In the genomic region with DNA sequence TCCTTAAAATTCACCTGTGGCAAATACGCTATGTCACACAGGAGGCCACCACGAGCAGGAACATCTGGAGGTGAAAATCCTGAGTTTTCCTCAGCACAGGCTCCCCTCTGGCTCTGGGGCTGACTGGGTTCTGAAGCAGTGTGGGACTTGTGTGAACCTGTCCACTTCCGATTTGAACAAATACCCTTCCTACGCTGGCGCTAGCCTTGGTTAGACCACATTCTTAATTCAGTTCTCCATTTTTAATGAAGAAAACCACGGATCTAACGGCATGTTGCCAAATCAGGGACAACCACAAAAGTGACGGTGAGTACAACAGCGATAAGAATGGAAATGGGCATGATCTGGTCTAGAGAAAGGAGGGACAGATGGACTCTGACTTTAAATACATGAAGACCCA, we compare ENCODE assay signal across 26 mouse cellular contexts.
"Had no signal": no experiment of that assay in that cellular context is flagged by ENCODE, and none has a peak within 500 bp of the region (broad histone marks: within the 10 kb centered on the region; RNA-seq: fewer than 3 reads in every experiment).

No protein-coding gene starts in this region.

- H3K9me3 ChIP-seq: heart, embryonic 13.5 days; heart, embryonic 15.5 days; hindbrain, embryonic 10.5 days; hindbrain, embryonic 12.5 days; intestine, embryonic 15.5 days; limb, embryonic 10.5 days; limb, embryonic 12.5 days; liver, embryonic 13.5 days had no signal

- H3K4me1 ChIP-seq: hindbrain, embryonic 10.5 days; hindbrain, embryonic 12.5 days; intestine, embryonic 15.5 days; limb, embryonic 10.5 days; limb, embryonic 12.5 days; liver, embryonic 13.5 days had no signal

- H3K27ac ChIP-seq: heart, adult 2 months; heart, embryonic 13.5 days; heart, embryonic 15.5 days; hindbrain, embryonic 10.5 days; hindbrain, embryonic 12.5 days; hindbrain, embryonic 14.5 days; intestine, embryonic 15.5 days; layer of hippocampus, adult 2 months; left cerebral cortex, adult 2 months; limb, embryonic 10.5 days; limb, embryonic 12.5 days; liver, embryonic 13.5 days had no signal

- H3K27me3 ChIP-seq: heart, embryonic 13.5 days; heart, embryonic 15.5 days; hindbrain, embryonic 12.5 days; intestine, embryonic 15.5 days; limb, embryonic 12.5 days; liver, embryonic 13.5 days had no signal

- H3K4me2 ChIP-seq: heart, embryonic 11.5 days; heart, embryonic 13.5 days; heart, embryonic 15.5 days; hindbrain, embryonic 12.5 days; hindbrain, embryonic 14.5 days; intestine, embryonic 15.5 days; limb, embryonic 12.5 days; liver, embryonic 11.5 days; liver, embryonic 13.5 days had no signal

- DNase-seq: gastrocnemius, postnatal 14 days; gastrocnemius, postnatal 36 days; heart, adult 2 months; heart, postnatal 4 days; kidney, adult 18-20 months; kidney, adult 8-10 months; kidney, postnatal 10 days; kidney, postnatal 25 days; kidney, postnatal 4 days; liver; liver, embryonic 13.5 days had no signal

- H3K36me3 ChIP-seq: heart, embryonic 13.5 days; heart, embryonic 15.5 days; hindbrain, embryonic 10.5 days; hindbrain, embryonic 12.5 days; intestine, embryonic 15.5 days; limb, embryonic 10.5 days; limb, embryonic 12.5 days; liver, embryonic 13.5 days had no signal

- H3K9ac ChIP-seq: heart, embryonic 13.5 days; heart, embryonic 15.5 days; hindbrain, embryonic 12.5 days; hindbrain, embryonic 14.5 days; intestine, embryonic 15.5 days; limb, embryonic 12.5 days; liver, embryonic 13.5 days had no signal

- H3K4me3 ChIP-seq: heart, adult 2 months; heart, embryonic 13.5 days; heart, embryonic 15.5 days; hindbrain, embryonic 10.5 days; hindbrain, embryonic 12.5 days; intestine, embryonic 15.5 days; layer of hippocampus, adult 2 months; left cerebral cortex, adult 2 months; limb, embryonic 10.5 days; limb, embryonic 12.5 days; liver, embryonic 13.5 days had no signal

- ATAC-seq: hindbrain, embryonic 16.5 days; inflammation-experienced regulatory T-cells, adult 6 months; intestine, embryonic 15.5 days; intestine, postnatal 0 days had no signal
